Mouse (Mus musculus) G1E (cell line): ENCODE results near the gene Atp1a3.

Experiments used
- CTCF ChIP-seq: IDR thresholded peaks from 2 replicates; pipeline ENCODE4 v1.5.1; 2012; ENCODE audit warnings: low read depth, low read length, inconsistent platforms, mixed read lengths
- GATA1 ChIP-seq: IDR thresholded peaks from 2 replicates; pipeline ENCODE4 v1.6.1; 2012; ENCODE audit warnings: borderline replicate concordance, low read length, inconsistent platforms, mixed read lengths
- POLR2AphosphoS5 ChIP-seq: IDR thresholded peaks from 2 replicates; pipeline ENCODE4 v1.6.1; 2012; ENCODE audit warnings: low read depth, low read length, inconsistent platforms; ENCODE audit not compliant: insufficient replicate concordance

DNA sequence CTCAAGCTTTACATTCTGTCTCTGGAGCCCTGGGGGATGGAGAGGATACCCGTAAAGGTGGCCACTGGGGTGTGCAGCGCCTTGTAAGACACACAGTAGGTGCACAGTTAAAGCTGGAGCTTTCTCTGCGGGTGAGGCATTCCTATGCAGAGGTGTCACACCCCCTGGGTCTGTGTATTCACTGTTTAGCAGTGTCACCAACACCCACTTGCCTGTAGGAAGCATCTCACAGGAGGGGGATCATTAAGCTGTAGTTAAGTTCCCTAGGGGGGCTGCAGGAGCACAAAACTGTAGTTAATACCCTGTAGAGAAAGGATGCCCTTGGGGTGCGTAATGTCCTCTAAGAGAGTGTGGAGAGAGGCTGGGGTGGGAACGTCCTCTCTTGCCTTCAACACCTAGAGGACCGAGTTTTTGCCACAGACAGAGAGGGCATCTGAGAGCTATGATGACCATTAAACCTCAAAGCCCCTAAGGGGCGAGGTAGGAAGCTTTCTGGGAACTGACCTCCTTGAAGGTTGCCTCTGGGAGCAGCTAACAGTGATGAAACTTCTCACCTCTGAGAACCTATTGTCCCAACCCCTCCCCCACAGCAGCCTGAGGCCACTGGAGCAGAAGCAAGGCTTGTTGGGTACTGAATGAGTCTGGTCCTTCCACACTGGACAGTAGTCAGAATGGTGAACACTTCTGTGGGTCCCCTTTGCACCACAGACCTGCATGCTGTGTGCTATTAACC, 58.3 kb downstream of the Atp1a3 start:
- TF ChIP-seq CTCF (no peak), POLR2AphosphoS5 (no peak), GATA1 (no peak)
